Mouse (Mus musculus) limb, embryonic 13.5 days (tissue): ENCODE results near the gene Ablim1. TPM values are rescaled to one million over a fixed set of nuclear protein-coding genes. Genes with fewer than 3 reads are reported as not detected.
A peak's percentile ranks its signal among the peaks of the same experiment; 100 is the strongest.

Experiments used
- ATAC-seq: fragments of 200-750 bp; cut with Nextera tagmentation; 2 replicates; pipeline ENCODE4 v1.8.0; 2017; ENCODE audit warnings: low read depth, moderate number of reproducible peaks, moderate TSS enrichment; ENCODE audit not compliant: low FRiP score
- H3K27ac ChIP-seq: fragments of 300-500 bp; sonication (generic); 2 replicates; pipeline ENCODE4 v1.5.1; 2015; ENCODE audit warnings: inconsistent platforms, mild to moderate bottlenecking, moderate library complexity
- H3K27me3 ChIP-seq: fragments of 300-500 bp; sonication (generic); 2 replicates; pipeline ENCODE4 v1.6.1; 2015; ENCODE audit warnings: mild to moderate bottlenecking, inconsistent platforms
- H3K36me3 ChIP-seq: fragments of 300-500 bp; sonication (generic); 2 replicates; pipeline ENCODE4 v1.6.1; 2015; ENCODE audit warnings: inconsistent platforms, mild to moderate bottlenecking, moderate library complexity
- H3K4me1 ChIP-seq: fragments of 300-500 bp; sonication (generic); 2 replicates; pipeline ENCODE4 v1.6.1; 2015; ENCODE audit warnings: inconsistent platforms
- H3K4me2 ChIP-seq: fragments of 300-500 bp; sonication (generic); replicated peaks from 2 replicates; pipeline ENCODE4 v1.6.1; 2015; ENCODE audit warnings: inconsistent platforms, mild to moderate bottlenecking, moderate library complexity
- H3K4me3 ChIP-seq: fragments of 300-500 bp; sonication (generic); 2 replicates; pipeline ENCODE4 v1.5.1; 2015; ENCODE audit warnings: moderate library complexity, mild to moderate bottlenecking, inconsistent platforms
- H3K9ac ChIP-seq: fragments of 300-500 bp; sonication (generic); 2 replicates; pipeline ENCODE4 v1.6.1; 2015; ENCODE audit warnings: mild to moderate bottlenecking, inconsistent platforms
- H3K9me3 ChIP-seq: fragments of 300-500 bp; sonication (generic); 2 replicates; pipeline ENCODE4 v1.6.1; 2016; ENCODE audit warnings: inconsistent platforms
- WGBS: fragments of 180-500 bp; shearing (Covaris S2); methylation state at CpG from one replicate; pipeline ENCODE4 v1.1.7; 2015; 5-methylcytosine and 5-hydroxymethylcytosine counted together
- polyA plus RNA-seq: library from polyadenylated mRNA; unstranded; fragments of >200 nt; fragmentation: Nextera tagmentation; extraction: Ambion mirVana; gene quantifications from 2 replicates; pipeline ENCODE4 v1.2.1, GENCODE M21; 2015

The Ablim1 gene
- polyA plus RNA-seq, 1 experiment from 2014 or later, result 34.0 TPM

- ATAC-seq, result no peak
- no peaks in the 10 kb centered on the region for H3K9me3 ChIP-seq
- no peak overlapping the region for H3K9ac ChIP-seq
- no peak overlapping the region for H3K4me2 ChIP-seq
- peaks cover 65% of the 10 kb centered on the region for H3K4me1 ChIP-seq
- WGBS, result 79% methylated on average over 3 of the region's 3 CpGs
- H3K27me3 ChIP-seq, result no peaks in the 10 kb centered on the region
- H3K36me3 ChIP-seq, result no peaks in the 10 kb centered on the region
- no peak overlapping the region for H3K4me3 ChIP-seq
- H3K27ac ChIP-seq, result 0 out of 2 replicates have a peak overlapping the region, but pooled peaks have one; percentile 52
Measured at GRCm38 (mm10) chr19:57079606-57079981, 235.1 kb downstream of the Ablim1 start.

- Histone ChIP-seq H3K9me3 (no peaks in the 10 kb centered on the region), H3K27me3 (no peaks in the 10 kb centered on the region), H3K4me2 (no peak overlapping the region), H3K4me1 (peaks cover 65% of the 10 kb centered on the region), H3K27ac (peak overlapping the region; percentile 52; the same call in 1 of the 2 replicates), H3K36me3 (no peaks in the 10 kb centered on the region), H3K4me3 (no peak overlapping the region), H3K9ac (no peak overlapping the region)
- WGBS, result 54% methylated on average over 10 of the region's 10 CpGs
- peak; percentile 45; the same call in 1 of the 2 replicates for ATAC-seq
Measured at GRCm38 (mm10) chr19:57078867-57079605, 235.7 kb downstream of the Ablim1 start.

- Histone ChIP-seq H3K36me3 (no peaks in the 10 kb centered on the region), H3K4me1 (peaks cover 70% of the 10 kb centered on the region), H3K4me2 (no peak overlapping the region), H3K9me3 (no peaks in the 10 kb centered on the region), H3K4me3 (no peak overlapping the region), H3K9ac (no peak overlapping the region), H3K27ac (peak overlapping the region; percentile 52; the same call in 1 of the 2 replicates), H3K27me3 (peaks cover 2% of the 10 kb centered on the region; the same call in 1 of the 2 replicates)
- WGBS, result 43% methylated on average over 13 of the region's 13 CpGs
- ATAC-seq, result 0 out of 2 replicates have a peak, but pooled peaks have one; percentile 16
Measured at GRCm38 (mm10) chr19:57077826-57078699, 236.7 kb downstream of the Ablim1 start.

- Histone ChIP-seq H3K27ac (no peak overlapping the region), H3K36me3 (no peaks in the 10 kb centered on the region), H3K9me3 (no peaks in the 10 kb centered on the region), H3K27me3 (peaks cover 9% of the 10 kb centered on the region), H3K4me1 (peaks cover 49% of the 10 kb centered on the region), H3K4me3 (no peak overlapping the region), H3K9ac (no peak overlapping the region), H3K4me2 (no peak overlapping the region)
- no peak for ATAC-seq
- WGBS, result 83% methylated on average over 4 of the region's 4 CpGs
Measured at GRCm38 (mm10) chr19:57073450-57073849, 241.3 kb downstream of the Ablim1 start.

GRCm38 (mm10) chr19:57072756-57073155, 242.0 kb downstream of the Ablim1 start:
- Histone ChIP-seq H3K4me2 (no peak overlapping the region), H3K27me3 (peaks cover 9% of the 10 kb centered on the region), H3K4me1 (peaks cover 42% of the 10 kb centered on the region), H3K9ac (no peak overlapping the region), H3K27ac (no peak overlapping the region; the same call in 1 of the 2 replicates), H3K9me3 (no peaks in the 10 kb centered on the region), H3K4me3 (no peak overlapping the region), H3K36me3 (no peaks in the 10 kb centered on the region)
- WGBS, result 70% methylated on average over 3 of the region's 3 CpGs
- ATAC-seq, result no peak

- WGBS, result 85% methylated on average over 9 of the region's 9 CpGs
Measured at GRCm38 (mm10) chr19:57067108-57067613, 247.6 kb downstream of the Ablim1 start.

GRCm38 (mm10) chr19:57066313-57066712, 248.4 kb downstream of the Ablim1 start:
- Histone ChIP-seq H3K4me1 (no peaks in the 10 kb centered on the region), H3K27ac (no peak overlapping the region), H3K36me3 (peaks cover 14% of the 10 kb centered on the region), H3K9ac (no peak overlapping the region), H3K27me3 (no peaks in the 10 kb centered on the region), H3K4me3 (no peak overlapping the region), H3K4me2 (no peak overlapping the region), H3K9me3 (no peaks in the 10 kb centered on the region)
- WGBS, result 28% methylated on average over 3 of the region's 3 CpGs
- no peak for ATAC-seq

More at GRCm38 (mm10) chr19:57067108-57067613, 247.6 kb downstream of the Ablim1 start:
- Histone ChIP-seq H3K4me3 (no peak overlapping the region), H3K27ac (no peak overlapping the region), H3K4me2 (no peak overlapping the region), H3K36me3 (peaks cover 14% of the 10 kb centered on the region), H3K9me3 (no peaks in the 10 kb centered on the region), H3K9ac (no peak overlapping the region), H3K4me1 (no peaks in the 10 kb centered on the region), H3K27me3 (peaks cover 6% of the 10 kb centered on the region)
- no peak for ATAC-seq

- Histone ChIP-seq H3K4me2 (no peak overlapping the region), H3K27me3 (no peaks in the 10 kb centered on the region), H3K4me1 (0 out of 2 replicates have a peak, but pooled peaks cover 6% of the 10 kb centered on the region), H3K9ac (no peak overlapping the region), H3K36me3 (peaks cover 20% of the 10 kb centered on the region), H3K9me3 (peaks cover 3% of the 10 kb centered on the region), H3K27ac (no peak overlapping the region), H3K4me3 (no peak overlapping the region)
- no peak for ATAC-seq
- 38% methylated on average over 4 of the region's 4 CpGs for WGBS
Measured at GRCm38 (mm10) chr19:57062746-57063145, 252.0 kb downstream of the Ablim1 start.

- no peak overlapping the region for H3K9ac ChIP-seq
- no peak for ATAC-seq
- H3K4me2 ChIP-seq, result 0 out of 2 replicates have a peak overlapping the region, but pooled peaks have one; percentile 4
- peaks cover 6% of the 10 kb centered on the region for H3K9me3 ChIP-seq
- no peak overlapping the region for H3K4me3 ChIP-seq
- 0 out of 2 replicates have a peak, but pooled peaks cover 6% of the 10 kb centered on the region for H3K4me1 ChIP-seq
- no peak overlapping the region for H3K27ac ChIP-seq
- no peaks in the 10 kb centered on the region for H3K27me3 ChIP-seq
- peaks cover 13% of the 10 kb centered on the region for H3K36me3 ChIP-seq
- WGBS, result 31% methylated on average over 19 of the region's 19 CpGs
Measured at GRCm38 (mm10) chr19:57059018-57059580, 255.6 kb downstream of the Ablim1 start.

GRCm38 (mm10) chr19:57057568-57057967, 257.2 kb downstream of the Ablim1 start:
- Histone ChIP-seq H3K4me3 (no peak overlapping the region), H3K4me1 (0 out of 2 replicates have a peak, but pooled peaks cover 6% of the 10 kb centered on the region), H3K9ac (no peak overlapping the region), H3K4me2 (no peak overlapping the region), H3K9me3 (peaks cover 6% of the 10 kb centered on the region), H3K36me3 (peaks cover 9% of the 10 kb centered on the region), H3K27ac (no peak overlapping the region), H3K27me3 (no peaks in the 10 kb centered on the region)
- WGBS, result 99% methylated on average over 2 of the region's 2 CpGs
- no peak for ATAC-seq

GRCm38 (mm10) chr19:57055215-57056120, 259.3 kb downstream of the Ablim1 start:
- H3K9ac ChIP-seq, result no peak overlapping the region
- 85% methylated on average over 16 of the region's 16 CpGs for WGBS
- no peak for ATAC-seq
- H3K36me3 ChIP-seq, result peaks cover 9% of the 10 kb centered on the region
- no peak overlapping the region for H3K4me2 ChIP-seq
- no peak overlapping the region for H3K27ac ChIP-seq
- no peaks in the 10 kb centered on the region for H3K27me3 ChIP-seq
- 0 out of 2 replicates have a peak, but pooled peaks cover 6% of the 10 kb centered on the region for H3K4me1 ChIP-seq
- H3K4me3 ChIP-seq, result no peak overlapping the region
- peaks cover 6% of the 10 kb centered on the region for H3K9me3 ChIP-seq
